Comparison of ENCODE assay signal across 8 mouse cellular contexts in the genomic region with DNA sequence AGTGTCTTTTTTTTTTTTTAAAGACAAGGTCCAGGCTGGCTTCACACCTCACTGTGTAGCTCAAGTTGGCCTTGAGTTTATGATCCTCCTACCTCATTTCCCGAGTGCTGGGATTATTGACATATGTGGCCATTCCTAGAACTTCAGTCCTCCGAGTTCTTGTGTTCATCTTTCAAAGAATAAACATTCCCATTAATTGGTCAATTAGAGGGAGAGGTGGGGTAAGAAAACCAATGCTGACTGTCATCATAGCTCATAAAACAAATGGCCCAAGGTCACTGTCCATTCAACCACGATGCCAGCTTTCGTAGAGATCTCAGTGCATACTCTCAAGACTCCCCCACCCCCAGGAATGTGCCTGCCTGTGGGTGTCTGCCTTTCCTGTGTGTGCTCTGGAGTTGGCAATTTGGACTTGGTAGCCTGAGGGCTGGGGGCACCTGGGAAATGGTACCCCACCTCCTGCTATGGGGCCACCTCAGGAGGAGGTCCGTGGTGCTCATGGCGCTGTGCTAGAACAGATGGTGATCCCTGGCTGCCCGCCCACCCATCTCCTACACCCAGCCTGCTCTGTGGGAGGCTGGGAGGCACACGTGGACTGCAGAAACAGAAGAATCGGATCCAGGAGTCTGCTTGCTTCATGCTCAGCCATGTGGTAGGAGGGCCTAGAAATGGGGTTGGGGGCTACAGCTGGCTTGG. TPM values are rescaled to one million over a fixed set of nuclear protein-coding genes. Genes with fewer than 3 reads are reported as not detected.
DNase-seq lines count a peak whose midpoint lies in the region; ATAC-seq lines count a peak whose summit lies in the region.

No protein-coding gene starts in this region.

- H3K9me3 ChIP-seq in liver, embryonic 11.5 days (ENCODE audit: control insufficient read depth, low read length): no peaks in the 10 kb centered on the region
- no peaks in the 10 kb centered on the region for H3K9me3 ChIP-seq in liver, embryonic 12.5 days (replicated peaks)

- no peak for ATAC-seq in cerebellum, adult (ENCODE audit: insufficient number of reproducible peaks, low FRiP score, low TSS enrichment)
- ATAC-seq in liver, embryonic 11.5 days (replicated peaks; ENCODE audit: low FRiP score): no peak
- no peak for ATAC-seq in liver, embryonic 12.5 days

- DNase-seq in cerebellum, adult 11 months: peak; percentile 66
- peak; percentile 22 for DNase-seq in ovary, postnatal 36 days (ENCODE audit: low spot score)
- no peak for DNase-seq in ovary, postnatal 14 days (ENCODE audit: low spot score)
- DNase-seq in layer of hippocampus, postnatal 14 days (ENCODE audit: low spot score in 2 of 2): peak; percentile 62 to 75
- DNase-seq in liver, embryonic 11.5 days (ENCODE audit: low spot score): no peak
- DNase-seq in gastrocnemius, postnatal 10 days: no peak

- H3K9ac ChIP-seq in liver, embryonic 11.5 days (ENCODE audit: low read depth, low read length): no peak overlapping the region
- H3K9ac ChIP-seq in liver, embryonic 12.5 days: no peak overlapping the region

- H3K4me2 ChIP-seq in liver, embryonic 11.5 days: no peak overlapping the region
- no peak overlapping the region for H3K4me2 ChIP-seq in liver, embryonic 12.5 days

- no peaks in the 10 kb centered on the region for H3K27me3 ChIP-seq in liver, embryonic 11.5 days (replicated peaks; ENCODE audit: control insufficient read depth, insufficient read depth, low read length)
- H3K27me3 ChIP-seq in liver, embryonic 12.5 days (replicated peaks): no peaks in the 10 kb centered on the region

- no peak overlapping the region for H3K27ac ChIP-seq in liver, embryonic 11.5 days (ENCODE audit: low read depth, low read length)
- H3K27ac ChIP-seq in liver, embryonic 12.5 days: no peak overlapping the region

- 80% methylated on average over 9 of the region's 9 CpGs for WGBS in liver, embryonic 11.5 days
- 79% methylated on average over 9 of the region's 9 CpGs for WGBS in liver, embryonic 12.5 days (ENCODE audit: insufficient replicate concordance)

- H3K4me1 ChIP-seq in liver, embryonic 11.5 days (replicated peaks; ENCODE audit: control insufficient read depth, insufficient read depth, low read length): no peaks in the 10 kb centered on the region
- peaks cover 13% of the 10 kb centered on the region; the same call in 1 of the 2 replicates for H3K4me1 ChIP-seq in liver, embryonic 12.5 days

- H3K4me3 ChIP-seq in liver, embryonic 11.5 days (ENCODE audit: low read depth, low read length): no peak overlapping the region
- no peak overlapping the region for H3K4me3 ChIP-seq in liver, embryonic 12.5 days

- H3K36me3 ChIP-seq in liver, embryonic 11.5 days (ENCODE audit: control insufficient read depth, insufficient read depth, low read length): peaks cover 13% of the 10 kb centered on the region
- H3K36me3 ChIP-seq in liver, embryonic 12.5 days: peaks cover 100% of the 10 kb centered on the region

RNA-seq across cellular contexts. Expression of gene Comt, which starts 25.0 kb away (rescaled TPM):
- 10 to 100 TPM; 57.1 to 66.8 TPM for total RNA-seq in layer of hippocampus, postnatal 14 days (2021)
- polyA plus RNA-seq in liver, embryonic 11.5 days (2014; fragmentation: Nextera tagmentation; extraction: Ambion mirVana): 140 and 141 TPM in 2 replicates
- polyA plus RNA-seq in liver, embryonic 12.5 days (2016; fragmentation: Nextera tagmentation; extraction: Ambion mirVana): 113 and 120 TPM in 2 replicates
- total RNA-seq in gastrocnemius, postnatal 10 days (2021): 10 to 100 TPM; 44.1 to 47.3 TPM

RNA-seq across cellular contexts. Expression of gene Txnrd2, which starts 25.4 kb away (rescaled TPM):
- total RNA-seq in layer of hippocampus, postnatal 14 days (2021): 10 to 100 TPM; 19.5 to 22.1 TPM
- polyA plus RNA-seq in liver, embryonic 11.5 days (2014; fragmentation: Nextera tagmentation; extraction: Ambion mirVana): 83.7 and 91.8 TPM in 2 replicates
- polyA plus RNA-seq in liver, embryonic 12.5 days (2016; fragmentation: Nextera tagmentation; extraction: Ambion mirVana): 106 and 107 TPM in 2 replicates
- total RNA-seq in gastrocnemius, postnatal 10 days (2021): 10 to 100 TPM; 12.9 to 13.6 TPM

RNA-seq across cellular contexts. Expression of gene Gnb1l, which starts 46.9 kb away (rescaled TPM):
- 1 to 10 TPM; 6.1 to 7.5 TPM for total RNA-seq in layer of hippocampus, postnatal 14 days (2021)
- polyA plus RNA-seq in liver, embryonic 11.5 days (2014; fragmentation: Nextera tagmentation; extraction: Ambion mirVana): 17.8 and 18.4 TPM in 2 replicates
- polyA plus RNA-seq in liver, embryonic 12.5 days (2016; fragmentation: Nextera tagmentation; extraction: Ambion mirVana): 14.0 and 15.0 TPM in 2 replicates
- 1 to 10 TPM; 4.3 to 4.6 TPM for total RNA-seq in gastrocnemius, postnatal 10 days (2021)

RNA-seq across cellular contexts. Expression of gene Rtl10, which starts 47.1 kb away (rescaled TPM):
- 1 to 10 TPM; 8.6 TPM for total RNA-seq in layer of hippocampus, postnatal 14 days (2021)
- polyA plus RNA-seq in liver, embryonic 11.5 days (2014; fragmentation: Nextera tagmentation; extraction: Ambion mirVana): 1.9 and 2.1 TPM in 2 replicates
- polyA plus RNA-seq in liver, embryonic 12.5 days (2016; fragmentation: Nextera tagmentation; extraction: Ambion mirVana): 1.3 and 1.7 TPM in 2 replicates
- 1 to 10 TPM; 3.9 to 5.2 TPM for total RNA-seq in gastrocnemius, postnatal 10 days (2021)

Comparison
In these comparisons a context has a peak if more than half of its experiments do, and no peak if none do; other contexts are left out.
1. DNase-seq: peak in cerebellum, adult 11 months (single experiment), ovary, postnatal 36 days (single experiment) and layer of hippocampus, postnatal 14 days (2 of 2); none in ovary, postnatal 14 days (single experiment), liver, embryonic 11.5 days (single experiment) and gastrocnemius, postnatal 10 days (single experiment).